Mouse (Mus musculus): ENCODE data around the gene Pla2g2c. TPM values are rescaled to one million over a fixed set of nuclear protein-coding genes. Genes with fewer than 3 reads are reported as not detected.
A peak's percentile ranks its signal among the peaks of the same experiment; 100 is the strongest.

Pla2g2c gene
- polyA plus RNA-seq, 1 experiment from 2014 or later, result 0.49 TPM

GRCm38 (mm10) chr4:138712096-138712495 lies 12.5 kb upstream of the Pla2g2c start:
- Histone ChIP-seq H3K36me3 (no peaks in the 10 kb centered on the region), H3K27ac (no peak overlapping the region), H3K9me3 (no peaks in the 10 kb centered on the region), H3K4me1 (no peaks in the 10 kb centered on the region; the same call in 1 of the 2 replicates), H3K27me3 (ENCODE audit: insufficient read depth, poor library complexity, severe bottlenecking) (0 out of 2 replicates have a peak, but pooled peaks cover 12% of the 10 kb centered on the region), H3K4me3 (no peak overlapping the region)
- WGBS, result 82% methylated on average over 11 of the region's 11 CpGs
- DNase-seq (ENCODE audit: low spot score), result no peak

GRCm38 (mm10) chr4:138712621-138713020 lies 12.0 kb upstream of the Pla2g2c start:
- Histone ChIP-seq H3K27me3 (ENCODE audit: insufficient read depth, poor library complexity, severe bottlenecking) (0 out of 2 replicates have a peak, but pooled peaks cover 9% of the 10 kb centered on the region), H3K27ac (no peak overlapping the region), H3K4me3 (no peak overlapping the region), H3K36me3 (no peaks in the 10 kb centered on the region), H3K4me1 (no peaks in the 10 kb centered on the region; the same call in 1 of the 2 replicates), H3K9me3 (no peaks in the 10 kb centered on the region)
- 73% methylated on average over 8 of the region's 8 CpGs for WGBS
- DNase-seq (ENCODE audit: low spot score), result no peak

GRCm38 (mm10) chr4:138714186-138714585 lies 10.4 kb upstream of the Pla2g2c start:
- no peaks in the 10 kb centered on the region for H3K4me1 ChIP-seq
- H3K9me3 ChIP-seq, result no peaks in the 10 kb centered on the region
- H3K27ac ChIP-seq, result no peak overlapping the region
- H3K36me3 ChIP-seq, result no peaks in the 10 kb centered on the region
- WGBS, result 82% methylated on average over 1 of the region's 1 CpGs
- H3K27me3 ChIP-seq (ENCODE audit: insufficient read depth, poor library complexity, severe bottlenecking), result 0 out of 2 replicates have a peak, but pooled peaks cover 9% of the 10 kb centered on the region
- no peak overlapping the region for H3K4me3 ChIP-seq
- no peak for DNase-seq (ENCODE audit: low spot score)

GRCm38 (mm10) chr4:138716697-138717096 lies 7.9 kb upstream of the Pla2g2c start:
- H3K36me3 ChIP-seq, result no peaks in the 10 kb centered on the region
- H3K9me3 ChIP-seq, result no peaks in the 10 kb centered on the region
- no peak for DNase-seq (ENCODE audit: low spot score)
- no peak overlapping the region for H3K4me3 ChIP-seq
- WGBS, result 78% methylated on average over 9 of the region's 9 CpGs
- no peak overlapping the region for H3K27ac ChIP-seq
- peaks cover 14% of the 10 kb centered on the region for H3K4me1 ChIP-seq
- H3K27me3 ChIP-seq (ENCODE audit: insufficient read depth, poor library complexity, severe bottlenecking), result peaks cover 11% of the 10 kb centered on the region; the same call in 1 of the 2 replicates

GRCm38 (mm10) chr4:138718586-138719263 lies 5.9 kb upstream of the Pla2g2c start:
- H3K9me3 ChIP-seq, result no peaks in the 10 kb centered on the region
- H3K4me1 ChIP-seq, result peaks cover 30% of the 10 kb centered on the region
- no peak for DNase-seq (ENCODE audit: low spot score)
- 77% methylated on average over 5 of the region's 5 CpGs for WGBS
- H3K36me3 ChIP-seq, result no peaks in the 10 kb centered on the region
- no peak overlapping the region for H3K4me3 ChIP-seq
- no peak overlapping the region for H3K27ac ChIP-seq
- peaks cover 20% of the 10 kb centered on the region for H3K27me3 ChIP-seq (ENCODE audit: insufficient read depth, poor library complexity, severe bottlenecking)

GRCm38 (mm10) chr4:138719264-138719596 lies 5.4 kb upstream of the Pla2g2c start:
- Histone ChIP-seq H3K4me1 (peaks cover 35% of the 10 kb centered on the region), H3K9me3 (no peaks in the 10 kb centered on the region), H3K27ac (no peak overlapping the region), H3K36me3 (no peaks in the 10 kb centered on the region), H3K27me3 (ENCODE audit: insufficient read depth, poor library complexity, severe bottlenecking) (peaks cover 20% of the 10 kb centered on the region), H3K4me3 (no peak overlapping the region)
- 73% methylated on average over 5 of the region's 5 CpGs for whole genome bisulfite sequencing
- no peak for DNase-seq (ENCODE audit: low spot score)

GRCm38 (mm10) chr4:138723493-138724281 lies 905 bp upstream of the Pla2g2c start:
- 47% methylated on average over 15 of the region's 15 CpGs for WGBS
- Histone ChIP-seq H3K36me3 (no peaks in the 10 kb centered on the region), H3K27ac (0 out of 2 replicates have a peak overlapping the region, but pooled peaks have one; percentile 47), H3K9me3 (no peaks in the 10 kb centered on the region), H3K4me1 (peaks cover 55% of the 10 kb centered on the region), H3K4me3 (no peak overlapping the region), H3K27me3 (ENCODE audit: insufficient read depth, poor library complexity, severe bottlenecking) (peaks cover 20% of the 10 kb centered on the region)
- no peak for DNase-seq (ENCODE audit: low spot score)

GRCm38 (mm10) chr4:138725127-138725461 lies 502 bp downstream of the Pla2g2c start:
- 7% methylated on average over 13 of the region's 13 CpGs for WGBS
- peak overlapping the region; percentile 49 for H3K4me3 ChIP-seq
- no peaks in the 10 kb centered on the region for H3K9me3 ChIP-seq
- peak; percentile 88 for DNase-seq (ENCODE audit: low spot score)
- no peaks in the 10 kb centered on the region for H3K36me3 ChIP-seq
- H3K4me1 ChIP-seq, result peaks cover 54% of the 10 kb centered on the region
- peak overlapping the region; percentile 86 for H3K27ac ChIP-seq
- H3K27me3 ChIP-seq (ENCODE audit: insufficient read depth, poor library complexity, severe bottlenecking), result peaks cover 20% of the 10 kb centered on the region

GRCm38 (mm10) chr4:138725751-138726150 lies 1.2 kb downstream of the Pla2g2c start:
- no peak for DNase-seq (ENCODE audit: low spot score)
- H3K36me3 ChIP-seq, result no peaks in the 10 kb centered on the region
- H3K4me3 ChIP-seq, result no peak overlapping the region
- 72% methylated on average over 5 of the region's 5 CpGs for WGBS
- peak overlapping the region; percentile 86; the same call in 1 of the 2 replicates for H3K27ac ChIP-seq
- H3K27me3 ChIP-seq (ENCODE audit: insufficient read depth, poor library complexity, severe bottlenecking), result peaks cover 16% of the 10 kb centered on the region
- peaks cover 47% of the 10 kb centered on the region for H3K4me1 ChIP-seq
- no peaks in the 10 kb centered on the region for H3K9me3 ChIP-seq

GRCm38 (mm10) chr4:138729018-138729703 lies 4.6 kb downstream of the Pla2g2c start:
- DNase-seq (ENCODE audit: low spot score), result no peak
- no peaks in the 10 kb centered on the region for H3K36me3 ChIP-seq
- H3K4me1 ChIP-seq, result peaks cover 21% of the 10 kb centered on the region
- 56% methylated on average over 9 of the region's 9 CpGs for WGBS
- H3K4me3 ChIP-seq, result no peak overlapping the region
- 0 out of 2 replicates have a peak, but pooled peaks cover 6% of the 10 kb centered on the region for H3K27me3 ChIP-seq (ENCODE audit: insufficient read depth, poor library complexity, severe bottlenecking)
- H3K27ac ChIP-seq, result no peak overlapping the region
- H3K9me3 ChIP-seq, result no peaks in the 10 kb centered on the region

GRCm38 (mm10) chr4:138734105-138734504 lies 9.5 kb downstream of the Pla2g2c start:
- 72% methylated on average over 7 of the region's 7 CpGs for WGBS
- peaks cover 2% of the 10 kb centered on the region; the same call in 1 of the 2 replicates for H3K4me1 ChIP-seq
- no peaks in the 10 kb centered on the region for H3K9me3 ChIP-seq
- no peak for DNase-seq (ENCODE audit: low spot score)
- H3K27ac ChIP-seq, result no peak overlapping the region
- H3K4me3 ChIP-seq, result no peak overlapping the region
- peaks cover 19% of the 10 kb centered on the region; the same call in 1 of the 2 replicates for H3K27me3 ChIP-seq (ENCODE audit: insufficient read depth, poor library complexity, severe bottlenecking)
- H3K36me3 ChIP-seq, result no peaks in the 10 kb centered on the region

GRCm38 (mm10) chr4:138734863-138735262 lies 10.3 kb downstream of the Pla2g2c start:
- Histone ChIP-seq H3K9me3 (no peaks in the 10 kb centered on the region), H3K4me3 (no peak overlapping the region), H3K27me3 (ENCODE audit: insufficient read depth, poor library complexity, severe bottlenecking) (peaks cover 22% of the 10 kb centered on the region; the same call in 1 of the 2 replicates), H3K27ac (no peak overlapping the region), H3K36me3 (no peaks in the 10 kb centered on the region), H3K4me1 (peaks cover 8% of the 10 kb centered on the region; the same call in 1 of the 2 replicates)
- DNase-seq (ENCODE audit: low spot score), result no peak
- WGBS, result 93% methylated on average over 4 of the region's 4 CpGs

- WGBS, result 70% methylated on average over 7 of the region's 7 CpGs
- Histone ChIP-seq H3K4me1 (peaks cover 10% of the 10 kb centered on the region; the same call in 1 of the 2 replicates), H3K36me3 (no peaks in the 10 kb centered on the region), H3K4me3 (no peak within 1 kb of the TSS), H3K9me3 (no peaks in the 10 kb centered on the region), H3K27ac (no peak within 1 kb of the TSS), H3K27me3 (ENCODE audit: insufficient read depth, poor library complexity, severe bottlenecking) (peaks cover 32% of the 10 kb centered on the region; the same call in 1 of the 2 replicates)
- DNase-seq (ENCODE audit: low spot score), result no peak
These were observed 12.4 kb downstream of the Pla2g2c start, which contains the start of gene Ubxn10 for GRCm38 (mm10) chr4:138737031-138737430. Ubxn10 (minus strand) TSS chr4:138737167.
